Mouse (Mus musculus): Measurements from ENCODE around the gene Tprn. TPM values are rescaled to one million over a fixed set of nuclear protein-coding genes. Genes with fewer than 3 reads are reported as not detected.

Gene Tprn
- polyA plus RNA-seq, 1 experiment, result 17.1 TPM

- H3K27ac ChIP-seq (ENCODE audit: insufficient read depth, low read length), result peak overlapping the region; percentile 65
- DNase-seq (ENCODE audit: low read depth in 1 of 2, low spot score in 2 of 2), result peak in 1 of 2 experiments; percentile 33
- WGBS, result under 1% methylated on average over 82 of the region's 82 CpGs
- H3K4me1 ChIP-seq (ENCODE audit: control insufficient read depth, insufficient read depth, insufficient read length), result peaks cover 20% of the 10 kb centered on the region
- H3K27me3 ChIP-seq (ENCODE audit: control insufficient read depth, insufficient read depth, low read length), result no peaks in the 10 kb centered on the region
- TF ChIP-seq CTCF (IDR thresholded peaks at IDR 0.05; ENCODE audit: extremely low read depth, insufficient read depth, insufficient read length, insufficient replicate concordance), result no peak
- no peak for TF ChIP-seq POLR2A (IDR thresholded peaks at IDR 0.05; ENCODE audit: low read depth, low read length)
- H3K4me3 ChIP-seq (ENCODE audit: extremely low read depth, insufficient read depth, insufficient read length), result peak overlapping the region; percentile 71
- H3K36me3 ChIP-seq (ENCODE audit: control insufficient read depth, insufficient read depth, low read length), result no peaks in the 10 kb centered on the region
These were observed 591 bp downstream of the Tprn start for GRCm38 (mm10) chr2:25262795-25263622.

DNA sequence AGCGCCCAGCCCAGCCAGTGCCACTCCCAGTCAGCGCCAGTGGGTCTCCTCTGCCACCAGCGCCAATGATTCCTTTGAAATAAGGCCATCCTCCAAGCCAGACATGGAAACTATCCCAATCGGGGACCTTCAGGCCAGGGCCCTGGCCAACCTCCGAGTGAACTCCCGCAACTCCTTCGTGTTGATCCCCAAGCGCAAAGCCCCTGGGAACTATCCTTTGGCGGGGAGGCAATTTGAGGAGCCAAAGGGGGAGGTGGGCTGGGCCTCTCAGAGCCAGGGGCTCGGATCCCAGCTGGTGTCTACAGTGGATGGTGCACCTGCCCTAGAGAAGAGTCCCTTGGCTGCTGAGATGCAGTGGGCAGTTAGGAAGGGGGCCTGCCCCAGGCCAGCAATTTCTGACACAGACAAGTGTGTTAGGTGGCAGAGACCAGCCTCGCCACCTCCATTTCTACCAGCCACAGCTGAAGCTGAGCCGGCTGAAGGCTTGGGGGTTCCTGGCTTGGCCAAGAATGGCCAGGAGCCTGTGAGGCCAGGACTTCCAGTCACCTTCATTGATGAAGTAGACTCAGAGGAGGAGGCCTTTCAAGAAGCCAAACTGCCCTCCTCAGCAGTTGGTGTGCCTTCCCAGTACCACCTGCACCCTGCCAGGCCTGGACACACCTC is 1.3 kb downstream of the Tprn start:
- Histone ChIP-seq H3K4me3 (ENCODE audit: extremely low read depth, insufficient read depth, insufficient read length) (peak overlapping the region; percentile 71; the same call in 1 of the 2 replicates), H3K27me3 (ENCODE audit: control insufficient read depth, insufficient read depth, low read length) (no peaks in the 10 kb centered on the region), H3K36me3 (ENCODE audit: control insufficient read depth, insufficient read depth, low read length) (no peaks in the 10 kb centered on the region; the same call in 1 of the 2 replicates), H3K4me1 (ENCODE audit: control insufficient read depth, insufficient read depth, insufficient read length) (peaks cover 20% of the 10 kb centered on the region), H3K27ac (ENCODE audit: insufficient read depth, low read length) (no peak overlapping the region)
- DNase-seq (ENCODE audit: low read depth in 1 of 2, low spot score in 2 of 2), result no peak
- TF ChIP-seq POLR2A (IDR thresholded peaks at IDR 0.05; ENCODE audit: low read depth, low read length) (no peak), CTCF (IDR thresholded peaks at IDR 0.05; ENCODE audit: extremely low read depth, insufficient read depth, insufficient read length, insufficient replicate concordance) (no peak)
- WGBS, result 52% methylated on average over 12 of the region's 12 CpGs

- H3K27ac ChIP-seq (ENCODE audit: insufficient read depth, low read length), result no peak overlapping the region
- DNase-seq (ENCODE audit: low read depth in 1 of 2, low spot score in 2 of 2), result no peak
- no peak overlapping the region for H3K4me3 ChIP-seq (ENCODE audit: extremely low read depth, insufficient read depth, insufficient read length)
- H3K27me3 ChIP-seq (ENCODE audit: control insufficient read depth, insufficient read depth, low read length), result no peaks in the 10 kb centered on the region
- TF ChIP-seq CTCF (IDR thresholded peaks at IDR 0.05; ENCODE audit: extremely low read depth, insufficient read depth, insufficient read length, insufficient replicate concordance) (no peak), POLR2A (IDR thresholded peaks at IDR 0.05; ENCODE audit: low read depth, low read length) (no peak)
- peaks cover 20% of the 10 kb centered on the region for H3K4me1 ChIP-seq (ENCODE audit: control insufficient read depth, insufficient read depth, insufficient read length)
- WGBS, result 78% methylated on average over 5 of the region's 5 CpGs
- H3K36me3 ChIP-seq (ENCODE audit: control insufficient read depth, insufficient read depth, low read length), result no peaks in the 10 kb centered on the region; the same call in none of the 2 replicates
These were observed 1.9 kb downstream of the Tprn start for GRCm38 (mm10) chr2:25264286-25264660.

DNA sequence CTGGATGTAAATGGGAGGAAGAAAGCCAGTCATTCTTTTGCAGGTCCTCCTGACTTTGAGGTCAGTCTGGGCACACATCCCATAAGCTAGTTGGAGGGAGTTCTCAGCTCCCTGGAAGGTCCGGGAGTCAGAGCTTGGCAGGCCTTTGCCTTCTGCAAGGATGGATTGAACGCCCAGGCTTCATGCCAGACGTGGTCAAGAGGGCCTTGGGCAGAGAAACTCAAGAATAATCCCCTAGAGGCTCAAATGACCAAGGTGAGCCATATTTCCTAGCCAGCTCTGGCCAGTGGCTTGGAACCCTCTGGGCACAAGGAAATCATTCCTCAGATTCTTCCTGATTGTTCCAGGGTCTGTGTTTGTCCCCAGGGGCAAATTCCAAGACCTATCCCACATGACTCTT is 2.4 kb downstream of the Tprn start:
- no peak for TF ChIP-seq CTCF (IDR thresholded peaks at IDR 0.05; ENCODE audit: extremely low read depth, insufficient read depth, insufficient read length, insufficient replicate concordance)
- no peak for TF ChIP-seq POLR2A (IDR thresholded peaks at IDR 0.05; ENCODE audit: low read depth, low read length)
- Histone ChIP-seq H3K36me3 (ENCODE audit: control insufficient read depth, insufficient read depth, low read length) (peaks cover 3% of the 10 kb centered on the region), H3K4me3 (ENCODE audit: extremely low read depth, insufficient read depth, insufficient read length) (no peak overlapping the region), H3K27ac (ENCODE audit: insufficient read depth, low read length) (no peak overlapping the region), H3K4me1 (ENCODE audit: control insufficient read depth, insufficient read depth, insufficient read length) (peaks cover 20% of the 10 kb centered on the region), H3K27me3 (ENCODE audit: control insufficient read depth, insufficient read depth, low read length) (no peaks in the 10 kb centered on the region)
- no peak for DNase-seq (ENCODE audit: low read depth in 1 of 2, low spot score in 2 of 2)
- 75% methylated on average over 3 of the region's 3 CpGs for WGBS

GRCm38 (mm10) chr2:25265897-25266656 is 3.7 kb downstream of the Tprn start:
- 0 out of 2 replicates have a peak overlapping the region, but pooled peaks have one; percentile 1 for H3K27ac ChIP-seq (ENCODE audit: insufficient read depth, low read length)
- no peak overlapping the region for H3K4me3 ChIP-seq (ENCODE audit: extremely low read depth, insufficient read depth, insufficient read length)
- peaks cover 5% of the 10 kb centered on the region for H3K36me3 ChIP-seq (ENCODE audit: control insufficient read depth, insufficient read depth, low read length)
- H3K4me1 ChIP-seq (ENCODE audit: control insufficient read depth, insufficient read depth, insufficient read length), result peaks cover 20% of the 10 kb centered on the region
- TF ChIP-seq POLR2A (IDR thresholded peaks at IDR 0.05; ENCODE audit: low read depth, low read length) (no peak), CTCF (IDR thresholded peaks at IDR 0.05; ENCODE audit: extremely low read depth, insufficient read depth, insufficient read length, insufficient replicate concordance) (no peak)
- 47% methylated on average over 6 of the region's 6 CpGs for WGBS
- no peaks in the 10 kb centered on the region for H3K27me3 ChIP-seq (ENCODE audit: control insufficient read depth, insufficient read depth, low read length)
- DNase-seq (ENCODE audit: low read depth in 1 of 2, low spot score in 2 of 2), result no peak

DNA sequence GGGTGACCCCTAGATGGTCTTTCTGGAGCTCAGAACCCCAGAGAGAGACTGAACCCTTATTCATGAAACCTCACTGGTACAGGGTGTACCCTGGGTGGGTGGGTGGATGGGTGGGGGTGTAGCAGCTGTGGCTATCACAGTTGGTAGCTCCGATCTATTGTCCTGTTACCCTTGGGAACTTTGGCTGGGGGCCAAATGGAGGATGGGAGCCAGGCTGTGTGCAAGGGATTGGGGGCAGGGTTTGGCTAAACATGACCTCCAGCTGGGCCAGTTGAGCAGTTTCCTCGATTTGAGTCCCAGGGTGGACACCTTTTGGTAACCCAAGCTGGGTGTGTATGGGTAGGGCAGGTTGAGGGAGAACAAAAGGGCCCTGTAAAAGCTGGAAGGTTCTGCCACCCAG is 4.3 kb downstream of the Tprn start:
- no peak overlapping the region for H3K27ac ChIP-seq (ENCODE audit: insufficient read depth, low read length)
- H3K27me3 ChIP-seq (ENCODE audit: control insufficient read depth, insufficient read depth, low read length), result no peaks in the 10 kb centered on the region
- WGBS, result 61% methylated on average over 2 of the region's 2 CpGs
- peaks cover 5% of the 10 kb centered on the region for H3K36me3 ChIP-seq (ENCODE audit: control insufficient read depth, insufficient read depth, low read length)
- H3K4me1 ChIP-seq (ENCODE audit: control insufficient read depth, insufficient read depth, insufficient read length), result peaks cover 20% of the 10 kb centered on the region
- TF ChIP-seq CTCF (IDR thresholded peaks at IDR 0.05; ENCODE audit: extremely low read depth, insufficient read depth, insufficient read length, insufficient replicate concordance) (no peak), POLR2A (IDR thresholded peaks at IDR 0.05; ENCODE audit: low read depth, low read length) (no peak)
- no peak for DNase-seq (ENCODE audit: low read depth in 1 of 2, low spot score in 2 of 2)
- no peak overlapping the region for H3K4me3 ChIP-seq (ENCODE audit: extremely low read depth, insufficient read depth, insufficient read length)
